Mouse (Mus musculus) bone marrow macrophage, adult 2 months (primary cell): ENCODE measurements around the gene Fam173b.

Experiments used
- CTCF ChIP-seq: IDR thresholded peaks from 2 replicates; pipeline ENCODE4 v1.5.1; 2012; ENCODE audit warnings: low read depth, mild to moderate bottlenecking, low read length, moderate library complexity
- POLR2A ChIP-seq: IDR thresholded peaks from 2 replicates; pipeline ENCODE4 v1.6.1; 2012; ENCODE audit warnings: mild to moderate bottlenecking, low read depth, low read length, borderline replicate concordance

DNA sequence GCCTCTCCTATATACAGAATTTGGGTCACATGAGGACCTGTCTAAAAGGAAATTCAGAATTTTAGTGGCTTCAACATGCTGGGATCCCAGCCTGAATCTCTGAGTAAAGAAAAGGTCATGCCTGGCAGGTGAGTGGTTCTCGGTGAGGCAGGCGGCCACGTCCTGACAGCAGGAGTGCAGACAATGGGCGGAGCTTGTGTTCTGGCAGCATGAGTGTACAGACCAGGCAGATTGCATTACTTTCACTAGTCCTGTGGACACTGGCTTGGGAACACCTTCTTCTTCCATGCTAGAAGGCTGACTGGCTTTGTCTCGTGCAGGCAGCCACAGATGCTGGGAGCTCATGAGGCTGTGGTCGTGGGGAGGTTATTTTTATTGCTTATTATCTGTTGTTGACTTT is 5.2 kb downstream of the Fam173b start:
- TF ChIP-seq CTCF: no peak
- no peak for TF ChIP-seq POLR2A
